Mouse (Mus musculus): ENCODE results near the gene Tmem131.

DNA sequence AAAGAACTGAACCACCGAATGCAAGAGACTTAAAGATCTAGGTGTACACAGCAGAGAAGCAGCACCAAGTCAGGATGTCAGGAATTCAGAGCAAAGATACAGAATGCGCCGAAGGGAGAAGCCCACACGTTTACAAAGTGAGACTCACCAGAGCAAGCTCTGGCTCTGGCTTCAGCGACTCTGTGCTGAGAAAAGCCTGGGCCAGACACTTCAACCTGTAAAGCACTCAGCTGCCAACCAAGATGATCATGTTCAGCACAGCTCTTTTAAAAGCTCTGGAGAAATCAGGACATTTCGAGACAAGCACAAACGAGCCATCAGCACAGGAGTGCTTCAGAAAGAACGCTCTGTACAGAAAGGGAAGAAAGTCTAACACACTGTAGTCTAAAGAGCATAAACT, 96.2 kb downstream of the Tmem131 start:
- TF ChIP-seq GATA1 (IDR thresholded peaks at IDR 0.05; ENCODE audit: borderline replicate concordance, low read length) (no peak), FLI1 (IDR thresholded peaks at IDR 0.05; ENCODE audit: low read length) (no peak)
